Mouse (Mus musculus): ENCODE data around the gene Jmjd1c.

GRCm38 (mm10) chr10:67065927-67066326 is 30.0 kb upstream of the Jmjd1c start:
- TF ChIP-seq CTCF (IDR thresholded peaks at IDR 0.05), result no peak
- no peak for TF ChIP-seq POLR2A (IDR thresholded peaks at IDR 0.05; ENCODE audit: insufficient read depth, low read depth, low read length)
- no peak for TF ChIP-seq EP300 (IDR thresholded peaks at IDR 0.05; ENCODE audit: insufficient read depth, low read depth, low read length)

All from heart, adult 2 months (tissue).